Mouse (Mus musculus): ENCODE measurements around the gene Bcl2.

DNA sequence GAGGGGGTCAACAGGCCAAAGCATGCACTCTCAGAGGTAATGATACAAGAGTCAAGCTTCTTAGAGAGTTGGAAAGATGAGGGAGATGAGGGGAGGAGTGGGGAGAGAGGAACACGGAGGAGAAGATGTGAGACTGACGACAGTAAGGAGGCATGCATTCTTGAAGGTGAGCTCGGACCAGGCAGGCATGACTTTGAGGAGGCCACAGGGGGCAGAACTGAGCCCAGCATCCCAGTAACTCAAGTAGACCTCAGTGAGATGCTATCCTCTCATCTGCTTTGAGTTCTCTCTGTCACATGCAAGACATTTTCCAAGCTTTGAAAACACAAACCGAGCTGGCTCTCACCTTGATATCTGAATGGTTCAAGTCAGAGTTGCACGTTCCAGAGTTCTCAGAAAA lies 100.7 kb downstream of the Bcl2 start:
- TF ChIP-seq POLR2A (IDR thresholded peaks at IDR 0.05; ENCODE audit: low read depth, low read length) (no peak), CTCF (IDR thresholded peaks at IDR 0.05; ENCODE audit: borderline replicate concordance, insufficient read depth, low read length) (no peak)
